Mouse (Mus musculus): ENCODE measurements at regions not wholly inside any gene's neighbourhood (a gene's known extent, or its start where the extent isn't known, plus 50 kb on each side); places are given as distances from the start of the nearest gene placed in this dataset.
"Not testable (repeated sequence)": the region's sequence is repeated elsewhere in the genome, so short reads cannot be mapped to it uniquely, and the experiment has no call there.

GRCm38 (mm10) chr17:83972470-83972869 lies 124.7 kb upstream of the Haao start:
- Histone ChIP-seq H3K27me3 (ENCODE audit: control insufficient read depth, insufficient read depth, insufficient read length) (no peaks in the 10 kb centered on the region), H3K79me2 (ENCODE audit: control insufficient read depth, insufficient read depth) (no peaks in the 10 kb centered on the region), H3K36me3 (ENCODE audit: control insufficient read depth, insufficient read depth) (no peaks in the 10 kb centered on the region), H3K4me3 (no peak overlapping the region), H3ac (ENCODE audit: control insufficient read depth, insufficient read length) (no peak overlapping the region), H3K4me2 (ENCODE audit: low read depth) (no peak overlapping the region)
- TF ChIP-seq MAX (IDR thresholded peaks at IDR 0.05; ENCODE audit: low read depth): no peak
- TF ChIP-seq MYOG (IDR thresholded peaks at IDR 0.05; ENCODE audit: control insufficient read depth in 1 of 3, insufficient read depth in 1 of 3, insufficient read length in 2 of 3, low read depth in 2 of 3): no peak
- no peak for TF ChIP-seq POLR2AphosphoS2 (IDR thresholded peaks at IDR 0.05; ENCODE audit: insufficient read length, low read depth)
- no peak for TF ChIP-seq CEBPB (IDR thresholded peaks at IDR 0.05; ENCODE audit: insufficient read depth, poor library complexity, severe bottlenecking)
- TF ChIP-seq SRF (IDR thresholded peaks at IDR 0.05; ENCODE audit: control insufficient read depth, insufficient read length, low read depth): no peak
- TF ChIP-seq POLR2A (IDR thresholded peaks at IDR 0.05; ENCODE audit: insufficient read length, low read depth): no peak
- TF ChIP-seq USF1 (IDR thresholded peaks at IDR 0.05; ENCODE audit: low read depth): no peak
- no peak for TF ChIP-seq REST (IDR thresholded peaks at IDR 0.05; ENCODE audit: insufficient read depth, insufficient read length)
- no peak for TF ChIP-seq TCF12 (IDR thresholded peaks at IDR 0.05; ENCODE audit: insufficient read depth, poor library complexity, severe bottlenecking)
- no peak for TF ChIP-seq E2F4 (IDR thresholded peaks at IDR 0.05; ENCODE audit: insufficient read depth)

- Histone ChIP-seq H3K79me2 (ENCODE audit: control insufficient read depth, insufficient read depth) (no peaks in the 10 kb centered on the region), H3K27me3 (ENCODE audit: control insufficient read depth, insufficient read depth, insufficient read length) (no peaks in the 10 kb centered on the region), H3K4me3 (no peak overlapping the region), H3ac (ENCODE audit: control insufficient read depth, insufficient read length) (no peak overlapping the region), H3K4me2 (ENCODE audit: low read depth) (no peak overlapping the region), H3K36me3 (ENCODE audit: control insufficient read depth, insufficient read depth) (no peaks in the 10 kb centered on the region)
- TF ChIP-seq SRF (IDR thresholded peaks at IDR 0.05; ENCODE audit: control insufficient read depth, insufficient read length, low read depth): no peak
- TF ChIP-seq MYOG (IDR thresholded peaks at IDR 0.05; ENCODE audit: control insufficient read depth in 1 of 3, insufficient read depth in 1 of 3, insufficient read length in 2 of 3, low read depth in 2 of 3): no peak
- TF ChIP-seq POLR2A (IDR thresholded peaks at IDR 0.05; ENCODE audit: insufficient read length, low read depth): no peak
- no peak for TF ChIP-seq TCF3 (IDR thresholded peaks at IDR 0.05; ENCODE audit: insufficient read length, low read depth)
- no peak for TF ChIP-seq USF1 (IDR thresholded peaks at IDR 0.05; ENCODE audit: low read depth)
Measured at GRCm38 (mm10) chr17:83972026-83972425, 124.3 kb upstream of the Haao start.

GRCm38 (mm10) chr17:83969407-83969826 lies 121.7 kb upstream of the Haao start:
- Histone ChIP-seq H3K4me2 (ENCODE audit: low read depth) (no peak overlapping the region), H3K36me3 (ENCODE audit: control insufficient read depth, insufficient read depth) (no peaks in the 10 kb centered on the region), H3K27me3 (ENCODE audit: control insufficient read depth, insufficient read depth, insufficient read length) (no peaks in the 10 kb centered on the region), H3K79me2 (ENCODE audit: control insufficient read depth, insufficient read depth) (no peaks in the 10 kb centered on the region), H3K4me3 (no peak overlapping the region), H3ac (ENCODE audit: control insufficient read depth, insufficient read length) (no peak overlapping the region)
- TF ChIP-seq MYOD1 (IDR thresholded peaks at IDR 0.05; ENCODE audit: control insufficient read depth in 1 of 3, insufficient read length in 2 of 3, low read depth in 2 of 3): no peak
- TF ChIP-seq CEBPB (IDR thresholded peaks at IDR 0.05; ENCODE audit: insufficient read depth, poor library complexity, severe bottlenecking): no peak
- no peak for TF ChIP-seq MYOG (IDR thresholded peaks at IDR 0.05; ENCODE audit: control insufficient read depth in 1 of 3, insufficient read depth in 1 of 3, insufficient read length in 2 of 3, low read depth in 2 of 3)
- TF ChIP-seq TCF3 (IDR thresholded peaks at IDR 0.05; ENCODE audit: insufficient read length, low read depth): no peak
- TF ChIP-seq SRF (IDR thresholded peaks at IDR 0.05; ENCODE audit: control insufficient read depth, insufficient read length, low read depth): no peak
- TF ChIP-seq E2F4 (IDR thresholded peaks at IDR 0.05; ENCODE audit: insufficient read depth): no peak
- no peak for TF ChIP-seq POLR2A (IDR thresholded peaks at IDR 0.05; ENCODE audit: insufficient read length, low read depth)
- no peak for TF ChIP-seq USF1 (IDR thresholded peaks at IDR 0.05; ENCODE audit: low read depth)
- TF ChIP-seq REST (IDR thresholded peaks at IDR 0.05; ENCODE audit: insufficient read depth, insufficient read length): no peak
- no peak for TF ChIP-seq MAX (IDR thresholded peaks at IDR 0.05; ENCODE audit: low read depth)

- not testable (repeated sequence) for H3K79me2 ChIP-seq (ENCODE audit: control insufficient read depth, insufficient read depth); H3K4me3 ChIP-seq; H3ac ChIP-seq (ENCODE audit: control insufficient read depth, insufficient read length); H3K4me2 ChIP-seq (ENCODE audit: low read depth); H3K36me3 ChIP-seq (ENCODE audit: control insufficient read depth, insufficient read depth); H3K27me3 ChIP-seq (ENCODE audit: control insufficient read depth, insufficient read depth, insufficient read length)
Measured at GRCm38 (mm10) chr17:83968124-83968523, 120.4 kb upstream of the Haao start.

GRCm38 (mm10) chr17:83967007-83967406 lies 119.2 kb upstream of the Haao start:
- H3K79me2 ChIP-seq (ENCODE audit: control insufficient read depth, insufficient read depth): no peaks in the 10 kb centered on the region
- no peak overlapping the region for H3ac ChIP-seq (ENCODE audit: control insufficient read depth, insufficient read length)
- H3K27me3 ChIP-seq (ENCODE audit: control insufficient read depth, insufficient read depth, insufficient read length): no peaks in the 10 kb centered on the region
- no peak overlapping the region for H3K4me2 ChIP-seq (ENCODE audit: low read depth)
- no peak for TF ChIP-seq MAX (IDR thresholded peaks at IDR 0.05; ENCODE audit: low read depth)
- TF ChIP-seq USF1 (IDR thresholded peaks at IDR 0.05; ENCODE audit: low read depth): no peak
- TF ChIP-seq CEBPB (IDR thresholded peaks at IDR 0.05; ENCODE audit: insufficient read depth, poor library complexity, severe bottlenecking): no peak
- no peaks in the 10 kb centered on the region for H3K36me3 ChIP-seq (ENCODE audit: control insufficient read depth, insufficient read depth)
- no peak overlapping the region for H3K4me3 ChIP-seq
